Mouse (Mus musculus) embryonic facial prominence, embryonic 15.5 days (tissue): ENCODE measurements around the gene Gp9. TPM values are rescaled to one million over a fixed set of nuclear protein-coding genes. Genes with fewer than 3 reads are reported as not detected.

Experiments used
- ATAC-seq: fragments of 200-750 bp; cut with Nextera tagmentation; 2 replicates; pipeline ENCODE4 v1.8.0; 2017; ENCODE audit warnings: low read depth, moderate TSS enrichment; ENCODE audit not compliant: insufficient number of reproducible peaks, low FRiP score, low TSS enrichment
- H3K27ac ChIP-seq: fragments of 300-500 bp; sonication (generic); replicated peaks from 2 replicates; pipeline ENCODE4 v1.5.1; 2015; ENCODE audit warnings: mild to moderate bottlenecking, inconsistent platforms
- H3K27me3 ChIP-seq: fragments of 300-500 bp; sonication (generic); 2 replicates; pipeline ENCODE4 v1.6.1; 2015; ENCODE audit warnings: inconsistent platforms
- H3K36me3 ChIP-seq: fragments of 300-500 bp; sonication (generic); 2 replicates; pipeline ENCODE4 v1.6.1; 2015; ENCODE audit warnings: mild to moderate bottlenecking, inconsistent platforms
- H3K4me1 ChIP-seq: fragments of 300-500 bp; sonication (generic); 2 replicates; pipeline ENCODE4 v1.6.1; 2015; ENCODE audit warnings: inconsistent platforms
- H3K4me2 ChIP-seq: fragments of 300-500 bp; sonication (generic); replicated peaks from 2 replicates; pipeline ENCODE4 v1.6.1; 2015; ENCODE audit warnings: mild to moderate bottlenecking, inconsistent platforms
- H3K4me3 ChIP-seq: fragments of 300-500 bp; sonication (generic); replicated peaks from 2 replicates; pipeline ENCODE4 v1.5.1; 2015; ENCODE audit warnings: mild to moderate bottlenecking, inconsistent platforms
- H3K9ac ChIP-seq: fragments of 300-500 bp; sonication (generic); 2 replicates; pipeline ENCODE4 v1.6.1; 2015; ENCODE audit warnings: inconsistent platforms
- H3K9me3 ChIP-seq: fragments of 300-500 bp; sonication (generic); replicated peaks from 2 replicates; pipeline ENCODE4 v1.6.1; 2016; ENCODE audit warnings: inconsistent platforms
- WGBS: fragments of 180-500 bp; shearing (Covaris S2); methylation state at CpG from one replicate; pipeline ENCODE4 v1.1.7; 2015; 5-methylcytosine and 5-hydroxymethylcytosine counted together
- polyA plus RNA-seq: library from polyadenylated mRNA; unstranded; fragments of >200 nt; fragmentation: Nextera tagmentation; extraction: Ambion mirVana; gene quantifications from 2 replicates; pipeline ENCODE4 v1.2.1, GENCODE M21; 2015

The Gp9 gene
- polyA plus RNA-seq, 1 experiment from 2014 or later, result 0.83 TPM

DNA sequence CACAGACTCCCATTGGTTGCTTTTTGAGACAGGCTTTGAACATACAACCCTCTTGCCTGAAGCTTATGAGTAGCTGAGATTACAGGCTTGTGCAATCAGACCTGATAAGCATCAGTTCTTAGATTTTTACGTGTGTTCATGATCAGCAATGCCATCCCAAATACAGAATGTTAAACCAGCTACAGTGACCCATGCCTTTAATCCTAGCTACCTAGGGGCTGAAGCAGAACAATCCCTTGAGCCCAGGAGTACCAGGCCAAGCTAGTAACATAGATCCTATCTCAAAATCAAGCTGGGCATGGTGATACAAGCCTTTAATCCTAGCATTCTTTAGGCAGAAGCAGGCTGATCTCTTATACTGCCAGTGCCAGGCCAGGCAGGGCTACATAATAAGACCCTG, 26.2 kb downstream of the Gp9 start:
- WGBS, result 73% methylated on average over 1 of the region's 1 CpGs

DNA sequence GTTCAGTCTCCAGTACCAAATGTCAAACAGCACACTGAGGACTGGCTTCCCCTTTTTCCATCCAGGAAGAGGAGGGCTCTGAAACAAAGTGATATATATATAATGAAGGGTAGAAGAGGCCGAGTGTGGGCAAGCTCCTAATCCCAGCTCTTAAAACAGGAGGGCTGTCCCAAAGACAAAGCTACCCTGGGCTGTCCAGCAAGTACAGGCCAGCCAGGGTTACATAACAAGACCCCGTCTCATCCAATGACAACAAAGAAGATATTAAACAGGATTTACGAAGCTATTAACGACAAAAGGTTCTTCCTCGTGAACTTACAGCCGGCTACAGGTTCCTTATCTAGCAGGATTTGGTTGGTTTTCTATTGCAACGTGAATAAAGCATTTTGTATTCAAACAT, 27.0 kb downstream of the Gp9 start:
- Histone ChIP-seq H3K36me3 (no peaks in the 10 kb centered on the region), H3K27me3 (no peaks in the 10 kb centered on the region), H3K9me3 (no peaks in the 10 kb centered on the region), H3K9ac (no peak overlapping the region), H3K4me3 (no peak overlapping the region), H3K4me2 (no peak overlapping the region), H3K27ac (no peak overlapping the region), H3K4me1 (peaks cover 12% of the 10 kb centered on the region)
- WGBS, result 77% methylated on average over 7 of the region's 7 CpGs
- no peak for ATAC-seq

More for the DNA sequence above, 26.2 kb downstream of the Gp9 start:
- 0 out of 2 replicates have a peak, but pooled peaks cover 5% of the 10 kb centered on the region for H3K4me1 ChIP-seq
- H3K4me3 ChIP-seq, result no peak overlapping the region
- no peak overlapping the region for H3K27ac ChIP-seq
- H3K36me3 ChIP-seq, result no peaks in the 10 kb centered on the region
- no peak overlapping the region for H3K9ac ChIP-seq
- H3K9me3 ChIP-seq, result no peaks in the 10 kb centered on the region
- no peak for ATAC-seq
- H3K27me3 ChIP-seq, result no peaks in the 10 kb centered on the region
- H3K4me2 ChIP-seq, result no peak overlapping the region

DNA sequence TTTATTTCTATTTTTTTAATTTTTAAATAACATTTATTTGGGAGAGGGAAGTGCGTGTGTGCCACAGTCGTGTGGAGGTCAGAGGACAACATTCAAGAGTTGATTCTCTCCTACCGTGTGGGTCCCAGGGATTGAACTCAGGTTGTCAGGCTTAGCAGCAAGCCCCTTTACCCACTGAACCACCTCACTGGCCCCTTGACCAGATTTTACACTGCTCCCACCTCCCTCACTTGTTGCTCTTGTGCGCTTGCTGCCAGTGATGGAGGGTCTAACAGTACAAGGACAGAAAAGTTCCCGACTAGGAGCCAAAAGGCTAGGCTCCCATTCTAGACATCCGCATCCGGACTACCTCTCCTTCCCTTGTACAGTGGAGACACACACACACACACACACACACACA, 27.6 kb downstream of the Gp9 start:
- 93% methylated on average over 7 of the region's 7 CpGs for WGBS
- no peaks in the 10 kb centered on the region for H3K36me3 ChIP-seq
- no peaks in the 10 kb centered on the region for H3K27me3 ChIP-seq
- H3K27ac ChIP-seq, result no peak overlapping the region
- no peak overlapping the region for H3K4me2 ChIP-seq
- no peaks in the 10 kb centered on the region for H3K9me3 ChIP-seq
- peaks cover 18% of the 10 kb centered on the region for H3K4me1 ChIP-seq
- ATAC-seq, result no peak
- no peak overlapping the region for H3K4me3 ChIP-seq
- H3K9ac ChIP-seq, result no peak overlapping the region

DNA sequence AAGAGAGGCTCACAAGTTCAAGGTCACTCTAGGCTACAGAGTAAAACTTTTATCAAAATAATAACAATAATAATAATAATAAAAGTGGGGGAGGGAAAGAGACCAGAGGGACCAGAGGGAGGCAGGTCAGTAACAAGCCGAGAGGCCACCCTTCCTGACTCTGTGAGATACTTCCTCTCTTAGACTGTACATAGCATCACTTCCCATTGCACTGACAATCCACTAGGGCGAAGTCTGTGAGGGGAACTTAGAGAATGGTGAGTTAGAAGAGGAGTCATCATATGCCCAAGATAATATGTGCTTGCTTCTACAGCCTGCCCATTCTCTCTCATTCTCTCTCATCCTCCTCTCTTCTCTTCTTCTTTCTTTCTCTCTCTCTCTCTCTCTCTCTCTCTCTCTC, 28.2 kb downstream of the Gp9 start:
- Histone ChIP-seq H3K9ac (no peak overlapping the region), H3K9me3 (no peaks in the 10 kb centered on the region), H3K36me3 (no peaks in the 10 kb centered on the region), H3K4me1 (peaks cover 24% of the 10 kb centered on the region), H3K4me3 (no peak overlapping the region), H3K27me3 (no peaks in the 10 kb centered on the region), H3K27ac (no peak overlapping the region), H3K4me2 (no peak overlapping the region)
- 88% methylated on average over 2 of the region's 2 CpGs for WGBS
- ATAC-seq, result 0 out of 2 replicates have a peak, but pooled peaks have one; percentile 43

DNA sequence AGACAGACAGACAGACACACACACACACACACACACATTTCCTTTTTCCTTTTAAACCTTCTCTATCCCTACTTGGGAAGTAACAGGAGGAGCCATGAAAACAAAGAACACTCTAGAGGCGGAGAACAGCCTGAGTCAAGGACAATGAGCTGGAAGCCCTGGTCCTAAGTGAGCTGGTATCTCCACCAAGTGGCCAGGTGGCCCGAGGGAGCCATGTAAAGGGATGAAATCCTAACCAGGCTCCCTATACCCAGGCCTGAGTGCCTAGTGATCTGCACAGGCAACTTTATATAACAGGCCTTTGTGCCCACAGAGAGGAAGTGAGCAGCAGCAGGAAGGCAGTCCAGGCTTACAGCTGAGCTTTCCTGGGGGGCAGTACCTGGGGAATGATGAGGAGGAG, 29.0 kb downstream of the Gp9 start:
- H3K27me3 ChIP-seq, result no peaks in the 10 kb centered on the region
- WGBS, result 55% methylated on average over 2 of the region's 2 CpGs
- no peaks in the 10 kb centered on the region for H3K36me3 ChIP-seq
- no peak overlapping the region for H3K4me2 ChIP-seq
- no peak overlapping the region for H3K9ac ChIP-seq
- no peaks in the 10 kb centered on the region for H3K9me3 ChIP-seq
- no peak overlapping the region for H3K27ac ChIP-seq
- peaks cover 25% of the 10 kb centered on the region for H3K4me1 ChIP-seq
- H3K4me3 ChIP-seq, result no peak overlapping the region
- ATAC-seq, result no peak

DNA sequence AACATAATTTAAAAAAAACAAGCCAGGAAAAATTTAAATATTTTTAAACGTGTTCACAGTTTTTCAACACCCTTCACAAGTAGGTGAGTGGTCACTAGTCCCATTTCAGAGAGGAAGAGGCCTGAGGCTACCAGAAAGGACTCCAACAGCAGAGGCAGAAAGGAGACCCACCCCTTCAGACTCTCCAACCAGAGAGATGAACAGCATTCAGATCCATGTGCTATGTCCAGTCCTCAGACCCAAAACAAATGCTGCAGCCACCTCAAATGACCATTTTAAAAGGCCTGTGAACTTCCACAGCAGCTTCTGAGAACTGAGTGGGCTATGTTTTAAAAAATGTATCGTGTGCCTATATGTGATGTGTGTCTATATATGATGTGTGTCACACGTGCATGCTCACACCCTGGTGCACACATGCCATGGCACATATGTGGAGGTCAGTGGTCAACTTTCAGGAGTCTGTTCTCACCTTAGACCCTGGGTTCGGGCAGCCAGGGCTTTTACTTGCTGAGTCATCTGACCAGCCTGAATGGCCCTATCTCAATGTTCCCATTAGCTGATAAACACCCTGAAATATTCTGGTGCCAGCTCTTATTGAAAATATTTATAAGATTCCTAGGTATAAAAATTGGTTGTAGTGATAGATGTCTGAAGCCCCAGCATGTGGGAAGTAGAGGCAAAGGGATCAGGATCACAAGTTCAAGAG, 30.0 kb downstream of the Gp9 start:
- no peak overlapping the region for H3K9ac ChIP-seq
- H3K9me3 ChIP-seq, result no peaks in the 10 kb centered on the region
- ATAC-seq, result no peak
- no peak overlapping the region for H3K4me3 ChIP-seq
- 81% methylated on average over 4 of the region's 4 CpGs for WGBS
- H3K4me2 ChIP-seq, result no peak overlapping the region
- H3K27ac ChIP-seq, result no peak overlapping the region
- H3K4me1 ChIP-seq, result peaks cover 29% of the 10 kb centered on the region
- no peaks in the 10 kb centered on the region for H3K36me3 ChIP-seq
- no peaks in the 10 kb centered on the region for H3K27me3 ChIP-seq

DNA sequence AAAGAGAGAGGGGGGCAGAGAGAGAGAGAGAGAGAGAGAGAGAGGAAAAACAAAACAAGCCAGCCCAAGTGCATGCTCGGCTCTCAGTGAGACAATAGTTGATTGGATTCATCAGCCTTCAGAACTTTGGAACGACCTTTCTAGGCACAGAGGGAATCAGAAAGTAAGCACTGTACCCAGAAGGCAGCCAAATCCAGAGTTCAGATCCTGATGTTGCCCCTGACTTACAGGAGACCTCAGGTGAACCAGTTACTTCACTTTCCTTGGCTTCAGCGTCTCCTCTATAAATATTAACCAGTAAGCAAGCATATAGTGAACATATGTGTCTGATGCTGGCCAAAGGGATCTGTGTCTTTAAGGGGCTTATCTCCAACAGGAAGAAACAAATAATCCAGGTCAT, 30.6 kb downstream of the Gp9 start:
- no peak overlapping the region for H3K9ac ChIP-seq
- WGBS, result 79% methylated on average over 3 of the region's 3 CpGs

DNA sequence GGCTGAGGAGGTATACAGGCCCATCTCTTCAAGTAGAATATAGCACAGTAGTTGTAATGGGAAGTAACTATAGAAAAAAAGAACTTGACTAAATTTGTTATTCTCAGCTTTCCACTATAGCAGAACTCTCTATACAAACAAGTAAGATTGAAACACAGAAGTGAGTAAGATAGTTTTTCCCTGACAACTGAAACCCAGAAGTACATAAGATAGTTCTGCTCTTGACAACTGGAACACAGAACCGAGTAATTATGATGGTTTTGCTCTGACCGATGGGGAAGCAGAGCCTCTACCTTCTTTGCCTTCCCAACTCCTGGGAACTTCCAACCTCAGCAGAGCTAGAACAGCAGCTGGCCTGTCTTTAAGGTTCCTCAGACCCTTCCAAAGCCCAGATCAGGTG, 31.3 kb downstream of the Gp9 start:
- no peak overlapping the region for H3K4me2 ChIP-seq
- no peaks in the 10 kb centered on the region for H3K27me3 ChIP-seq
- peaks cover 29% of the 10 kb centered on the region for H3K4me1 ChIP-seq
- H3K27ac ChIP-seq, result no peak overlapping the region
- no peaks in the 10 kb centered on the region for H3K9me3 ChIP-seq
- no peak for ATAC-seq
- H3K9ac ChIP-seq, result no peak overlapping the region
- peaks cover 6% of the 10 kb centered on the region; the same call in 1 of the 2 replicates for H3K36me3 ChIP-seq
- no peak overlapping the region for H3K4me3 ChIP-seq
- 90% methylated on average over 2 of the region's 2 CpGs for WGBS

More for the DNA sequence above, 30.6 kb downstream of the Gp9 start:
- no peak for ATAC-seq
- Histone ChIP-seq H3K9me3 (no peaks in the 10 kb centered on the region), H3K4me2 (no peak overlapping the region), H3K27me3 (no peaks in the 10 kb centered on the region), H3K4me1 (peaks cover 29% of the 10 kb centered on the region), H3K4me3 (no peak overlapping the region), H3K36me3 (peaks cover 2% of the 10 kb centered on the region; the same call in 1 of the 2 replicates), H3K27ac (no peak overlapping the region)

DNA sequence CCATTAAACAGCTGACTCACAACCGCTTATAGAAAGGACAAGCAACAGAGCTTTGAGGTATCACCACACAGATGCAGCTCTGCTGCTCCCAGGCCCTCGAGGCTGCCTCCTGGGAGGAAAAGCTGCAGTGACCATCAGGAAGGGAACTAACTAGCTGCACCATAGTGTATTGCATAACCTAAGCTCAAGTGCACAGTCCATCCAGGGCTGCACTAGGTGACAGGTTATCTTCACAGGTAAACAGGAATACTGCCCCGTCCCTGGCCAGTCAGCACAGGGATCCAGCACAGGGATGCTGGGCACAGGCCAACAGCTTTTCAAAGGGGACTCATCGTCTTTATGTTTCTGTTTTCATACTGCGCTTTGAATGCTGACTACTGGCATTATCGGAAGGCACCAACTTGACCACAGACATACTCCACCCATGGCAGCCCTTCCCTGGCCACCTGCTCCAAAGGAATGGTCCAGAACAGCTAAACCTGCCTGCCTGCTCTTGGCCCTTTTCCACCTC, 31.8 kb downstream of the Gp9 start:
- no peak overlapping the region for H3K4me3 ChIP-seq
- peaks cover 10% of the 10 kb centered on the region for H3K36me3 ChIP-seq
- peaks cover 29% of the 10 kb centered on the region for H3K4me1 ChIP-seq
- H3K9ac ChIP-seq, result no peak overlapping the region
- no peaks in the 10 kb centered on the region for H3K9me3 ChIP-seq
- WGBS, result 85% methylated on average over 6 of the region's 6 CpGs
- peak overlapping the region; percentile 91; the same call in 1 of the 2 replicates for H3K4me2 ChIP-seq
- H3K27ac ChIP-seq, result no peak overlapping the region
- no peaks in the 10 kb centered on the region for H3K27me3 ChIP-seq
- ATAC-seq, result no peak

DNA sequence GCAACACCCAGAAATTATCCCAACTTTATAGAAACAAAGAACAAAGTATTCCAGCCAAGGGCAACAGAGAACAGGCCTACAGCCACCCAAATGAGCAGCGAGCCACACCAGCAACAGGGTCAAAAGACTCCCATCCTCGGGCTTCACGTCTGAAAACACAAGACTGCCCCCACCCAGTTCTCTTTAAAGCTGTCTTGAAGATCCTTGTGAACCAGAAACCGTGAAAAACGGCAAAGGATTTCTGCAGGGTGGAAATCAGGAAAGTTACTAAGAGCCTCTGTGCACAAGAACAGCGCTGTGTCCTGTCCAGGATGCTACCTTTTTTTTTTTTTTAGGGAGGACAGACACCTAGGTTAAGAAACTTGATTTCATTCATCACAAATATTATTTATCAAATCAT, 32.4 kb downstream of the Gp9 start:
- no peak overlapping the region for H3K27ac ChIP-seq
- H3K4me3 ChIP-seq, result peak overlapping the region; percentile 80
- peaks cover 15% of the 10 kb centered on the region for H3K36me3 ChIP-seq
- peaks cover 29% of the 10 kb centered on the region for H3K4me1 ChIP-seq
- WGBS, result 40% methylated on average over 6 of the region's 6 CpGs
- H3K27me3 ChIP-seq, result no peaks in the 10 kb centered on the region
- H3K9ac ChIP-seq, result no peak overlapping the region
- ATAC-seq, result no peak
- no peaks in the 10 kb centered on the region for H3K9me3 ChIP-seq
- peak overlapping the region; percentile 91 for H3K4me2 ChIP-seq

DNA sequence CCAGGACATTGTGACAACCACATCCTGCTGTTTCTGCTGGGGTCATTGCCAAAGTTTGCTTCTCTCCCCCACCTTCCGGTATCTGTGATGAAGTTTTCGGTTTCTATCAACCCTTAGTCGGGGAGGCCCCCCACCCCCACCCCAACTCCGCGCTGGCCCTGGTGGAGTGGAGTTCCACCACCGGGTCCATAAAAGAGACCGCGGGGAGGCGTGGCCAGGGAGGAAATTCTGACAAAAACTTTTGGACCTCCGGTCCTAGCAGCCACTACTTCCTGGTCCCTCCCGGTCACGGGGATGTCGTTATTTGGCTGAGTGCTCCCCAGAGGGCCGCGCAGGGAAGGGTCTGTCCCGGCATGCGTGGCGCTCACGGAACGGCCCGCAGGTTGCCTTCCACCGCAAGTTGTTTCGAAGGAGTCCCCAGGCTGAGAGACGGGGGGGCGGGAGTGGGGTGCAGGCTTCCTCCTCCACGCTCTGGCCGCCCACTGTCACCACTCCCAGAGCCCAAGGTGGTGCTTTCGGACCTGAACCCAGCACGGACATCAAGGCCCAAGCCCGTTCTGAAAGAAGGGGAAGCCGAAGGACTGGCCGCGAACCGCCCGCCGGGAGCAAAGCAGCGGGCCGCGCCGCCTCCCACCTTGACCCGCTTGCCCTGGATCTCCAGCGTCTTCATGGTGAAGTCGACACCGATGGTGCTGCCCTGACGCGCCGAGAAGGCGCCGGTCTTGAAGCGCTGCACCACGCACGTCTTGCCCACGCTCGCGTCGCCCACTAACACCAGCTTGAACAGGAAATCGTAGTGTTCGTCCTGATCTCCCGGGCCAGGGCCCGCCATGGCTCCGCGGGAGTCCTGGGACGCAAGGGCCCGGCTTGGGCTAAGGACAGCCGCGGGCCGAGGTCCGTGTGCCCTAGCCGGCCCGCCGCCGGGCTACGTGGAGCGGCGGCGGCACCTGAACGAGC, 33.1 kb downstream of the Gp9 start:
- Histone ChIP-seq H3K9me3 (no peaks in the 10 kb centered on the region), H3K27ac (peak overlapping the region; percentile 81), H3K27me3 (no peaks in the 10 kb centered on the region), H3K36me3 (peaks cover 21% of the 10 kb centered on the region), H3K9ac (peak overlapping the region; percentile 87), H3K4me3 (peak overlapping the region; percentile 80), H3K4me1 (peaks cover 29% of the 10 kb centered on the region), H3K4me2 (peak overlapping the region; percentile 91)
- ATAC-seq, result no peak; the same call in 1 of the 2 replicates
- WGBS, result under 1% methylated on average over 77 of the region's 77 CpGs
